Mouse (Mus musculus): ENCODE measurements around the gene Cacna1c. TPM values are rescaled to one million over a fixed set of nuclear protein-coding genes. Genes with fewer than 3 reads are reported as not detected.

The Cacna1c gene
- polyA plus RNA-seq, 1 experiment from 2014 or later: 7.3 TPM

GRCm38 (mm10) chr6:119037815-119038214 lies 158.4 kb downstream of the Cacna1c start:
- Histone ChIP-seq H3K4me2 (replicated peaks) (no peak overlapping the region), H3K27me3 (no peaks in the 10 kb centered on the region), H3K9me3 (replicated peaks) (no peaks in the 10 kb centered on the region), H3K9ac (no peak overlapping the region), H3K4me3 (no peak overlapping the region), H3K27ac (no peak overlapping the region), H3K36me3 (no peaks in the 10 kb centered on the region), H3K4me1 (no peaks in the 10 kb centered on the region)
- no peak for ATAC-seq (ENCODE audit: low FRiP score)
- 75% methylated on average over 6 of the region's 6 CpGs for WGBS

GRCm38 (mm10) chr6:119037047-119037446 lies 159.2 kb downstream of the Cacna1c start:
- Histone ChIP-seq H3K4me3 (no peak overlapping the region), H3K9ac (no peak overlapping the region), H3K4me2 (replicated peaks) (no peak overlapping the region), H3K9me3 (replicated peaks) (no peaks in the 10 kb centered on the region), H3K36me3 (no peaks in the 10 kb centered on the region), H3K4me1 (no peaks in the 10 kb centered on the region), H3K27ac (no peak overlapping the region), H3K27me3 (no peaks in the 10 kb centered on the region)
- 68% methylated on average over 2 of the region's 2 CpGs for WGBS
- no peak for ATAC-seq (ENCODE audit: low FRiP score)

DNA sequence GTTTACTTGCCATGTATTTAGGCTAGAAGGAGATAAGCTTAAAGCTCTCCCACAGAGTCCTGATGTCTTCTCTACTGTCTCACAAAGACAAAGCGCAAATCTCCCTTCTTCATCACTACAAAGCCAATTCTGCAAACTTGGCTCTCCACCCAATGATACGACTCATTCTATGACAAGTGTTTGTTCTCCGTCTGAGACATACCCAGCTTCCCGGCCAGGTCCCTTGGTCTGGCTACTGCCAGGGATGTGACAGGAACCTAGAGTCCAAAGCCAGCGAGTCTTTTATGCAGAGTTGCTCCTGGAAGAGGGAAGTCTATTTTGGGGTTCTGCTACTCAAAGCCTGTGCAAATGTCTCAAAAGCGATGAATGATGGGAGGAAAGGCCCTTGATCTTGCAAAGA lies 160.9 kb downstream of the Cacna1c start:
- Histone ChIP-seq H3K27ac (no peak overlapping the region), H3K27me3 (no peaks in the 10 kb centered on the region), H3K9me3 (replicated peaks) (no peaks in the 10 kb centered on the region), H3K4me1 (no peaks in the 10 kb centered on the region), H3K9ac (no peak overlapping the region), H3K4me2 (replicated peaks) (no peak overlapping the region), H3K4me3 (no peak overlapping the region), H3K36me3 (no peaks in the 10 kb centered on the region)
- no peak for ATAC-seq (ENCODE audit: low FRiP score)
- WGBS: 90% methylated on average over 6 of the region's 6 CpGs

- H3K27ac ChIP-seq: no peak overlapping the region
- no peaks in the 10 kb centered on the region for H3K27me3 ChIP-seq
- no peak overlapping the region for H3K4me3 ChIP-seq
- no peak for ATAC-seq (ENCODE audit: low FRiP score)
- whole genome bisulfite sequencing: 96% methylated on average over 2 of the region's 2 CpGs
- no peak overlapping the region for H3K4me2 ChIP-seq (replicated peaks)
- no peaks in the 10 kb centered on the region for H3K36me3 ChIP-seq
- no peak overlapping the region for H3K9ac ChIP-seq
- no peaks in the 10 kb centered on the region for H3K9me3 ChIP-seq (replicated peaks)
- no peaks in the 10 kb centered on the region for H3K4me1 ChIP-seq
Measured at GRCm38 (mm10) chr6:119034947-119035346, 161.3 kb downstream of the Cacna1c start.

DNA sequence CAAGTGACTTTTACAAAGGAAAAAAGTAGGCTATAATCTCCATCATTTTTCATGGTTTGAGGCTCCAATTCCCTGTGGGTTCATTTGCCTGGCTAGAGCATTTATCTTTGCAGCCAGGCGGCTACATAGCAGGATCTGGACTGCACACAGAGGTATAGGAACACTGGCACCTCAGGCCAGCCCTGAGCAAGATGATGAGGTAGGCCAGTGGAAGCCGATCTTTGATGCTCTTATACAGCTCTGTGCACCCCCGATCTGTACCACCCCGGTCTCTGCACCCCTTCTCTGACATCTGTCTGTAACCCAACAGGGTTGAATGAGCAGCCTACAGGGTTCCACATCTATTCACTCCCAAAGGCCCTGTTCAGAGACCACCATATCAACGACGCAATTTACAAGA lies 168.3 kb downstream of the Cacna1c start:
- Histone ChIP-seq H3K36me3 (no peaks in the 10 kb centered on the region), H3K4me2 (replicated peaks) (no peak overlapping the region), H3K9ac (no peak overlapping the region), H3K4me3 (no peak overlapping the region), H3K4me1 (peaks cover 10% of the 10 kb centered on the region), H3K27ac (peak overlapping the region; percentile 1; the same call in 1 of the 2 replicates), H3K27me3 (no peaks in the 10 kb centered on the region), H3K9me3 (replicated peaks) (no peaks in the 10 kb centered on the region)
- peak; percentile 63 for ATAC-seq (ENCODE audit: low FRiP score)
- 69% methylated on average over 6 of the region's 6 CpGs for WGBS

DNA sequence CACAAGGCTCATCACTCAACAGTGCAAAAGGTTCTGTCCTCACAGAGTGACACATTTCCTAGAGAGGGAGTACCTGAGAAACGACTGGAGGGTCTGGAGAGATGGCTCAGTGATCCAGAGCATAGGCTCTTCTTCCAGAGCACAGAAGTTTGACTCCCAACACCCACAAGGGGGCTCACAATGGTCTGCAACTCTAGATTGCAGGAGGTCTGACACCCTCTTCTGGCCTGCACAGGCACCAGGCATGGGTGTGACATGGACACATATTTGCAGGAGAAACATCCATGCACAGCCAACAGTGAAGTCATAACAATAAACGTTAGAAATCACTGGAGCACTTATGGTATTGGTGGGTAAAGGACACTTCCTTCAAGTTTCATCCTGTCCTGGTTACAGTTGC lies 173.4 kb downstream of the Cacna1c start:
- Histone ChIP-seq H3K27me3 (no peaks in the 10 kb centered on the region), H3K9me3 (replicated peaks) (no peaks in the 10 kb centered on the region), H3K4me2 (replicated peaks) (no peak overlapping the region), H3K9ac (no peak overlapping the region), H3K4me1 (peaks cover 6% of the 10 kb centered on the region), H3K36me3 (no peaks in the 10 kb centered on the region), H3K27ac (no peak overlapping the region), H3K4me3 (no peak overlapping the region)
- 71% methylated on average over 2 of the region's 2 CpGs for WGBS
- no peak for ATAC-seq (ENCODE audit: low FRiP score)

GRCm38 (mm10) chr6:119021226-119021625 lies 175.0 kb downstream of the Cacna1c start:
- Histone ChIP-seq H3K36me3 (no peaks in the 10 kb centered on the region), H3K4me1 (no peaks in the 10 kb centered on the region), H3K27me3 (no peaks in the 10 kb centered on the region), H3K9ac (no peak overlapping the region), H3K4me3 (no peak overlapping the region), H3K9me3 (replicated peaks) (no peaks in the 10 kb centered on the region), H3K4me2 (replicated peaks) (no peak overlapping the region), H3K27ac (no peak overlapping the region)
- whole genome bisulfite sequencing: 82% methylated on average over 8 of the region's 8 CpGs
- no peak for ATAC-seq (ENCODE audit: low FRiP score)

DNA sequence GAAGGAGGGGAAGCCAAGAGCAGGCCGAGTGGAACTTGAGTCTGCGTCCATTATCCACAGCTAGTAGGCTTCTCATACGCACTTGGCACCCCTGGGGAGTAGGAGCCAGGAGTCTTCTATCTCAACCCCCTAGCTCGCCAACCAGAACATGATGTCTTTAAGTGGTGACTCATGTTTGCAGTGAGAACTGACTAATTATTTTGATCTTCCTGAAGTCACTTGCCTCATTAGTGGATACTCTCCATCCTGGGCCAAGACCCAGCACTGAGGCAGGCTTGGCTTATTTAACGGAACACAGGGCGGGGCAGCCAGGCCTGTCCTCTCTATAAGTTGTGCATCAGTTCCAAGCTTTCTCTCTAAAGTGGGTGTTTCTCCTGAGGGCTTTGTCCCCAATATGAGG lies 177.3 kb downstream of the Cacna1c start:
- Histone ChIP-seq H3K27me3 (no peaks in the 10 kb centered on the region), H3K36me3 (no peaks in the 10 kb centered on the region), H3K4me1 (no peaks in the 10 kb centered on the region), H3K27ac (no peak overlapping the region), H3K4me3 (no peak overlapping the region), H3K9ac (no peak overlapping the region), H3K9me3 (replicated peaks) (no peaks in the 10 kb centered on the region), H3K4me2 (replicated peaks) (no peak overlapping the region)
- no peak for ATAC-seq (ENCODE audit: low FRiP score)
- 90% methylated on average over 6 of the region's 6 CpGs for WGBS

GRCm38 (mm10) chr6:119018256-119018655 lies 178.0 kb downstream of the Cacna1c start:
- Histone ChIP-seq H3K4me2 (replicated peaks) (no peak overlapping the region), H3K27ac (no peak overlapping the region), H3K4me1 (no peaks in the 10 kb centered on the region), H3K4me3 (no peak overlapping the region), H3K9ac (no peak overlapping the region), H3K36me3 (no peaks in the 10 kb centered on the region), H3K27me3 (no peaks in the 10 kb centered on the region), H3K9me3 (replicated peaks) (no peaks in the 10 kb centered on the region)
- ATAC-seq (ENCODE audit: low FRiP score): no peak
- WGBS: 98% methylated on average over 2 of the region's 2 CpGs

DNA sequence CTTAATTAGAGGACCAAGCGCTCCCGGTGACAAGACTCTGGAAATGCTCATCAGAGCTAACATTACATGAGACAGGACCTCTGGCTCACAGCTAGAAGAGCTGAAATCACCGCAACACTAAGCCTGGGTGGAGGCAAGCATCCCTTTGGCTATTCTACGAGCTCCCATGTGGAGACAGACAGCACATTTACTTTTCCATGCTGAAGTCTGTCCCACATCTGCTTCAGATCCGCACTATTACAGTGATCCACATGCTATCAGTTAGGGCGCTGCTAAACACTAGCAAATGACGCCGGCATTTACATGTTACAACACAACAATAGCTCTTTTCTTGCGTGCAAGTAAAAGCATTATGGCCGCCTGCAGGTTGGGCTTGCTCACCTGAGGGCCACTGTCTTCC lies 178.7 kb downstream of the Cacna1c start:
- H3K9me3 ChIP-seq (replicated peaks): no peaks in the 10 kb centered on the region
- no peak overlapping the region for H3K4me3 ChIP-seq
- no peaks in the 10 kb centered on the region for H3K36me3 ChIP-seq
- no peak overlapping the region for H3K4me2 ChIP-seq (replicated peaks)
- no peak overlapping the region for H3K9ac ChIP-seq
- no peak for ATAC-seq (ENCODE audit: low FRiP score)
- H3K27me3 ChIP-seq: no peaks in the 10 kb centered on the region
- H3K4me1 ChIP-seq: no peaks in the 10 kb centered on the region
- H3K27ac ChIP-seq: no peak overlapping the region
- 83% methylated on average over 10 of the region's 10 CpGs for WGBS

DNA sequence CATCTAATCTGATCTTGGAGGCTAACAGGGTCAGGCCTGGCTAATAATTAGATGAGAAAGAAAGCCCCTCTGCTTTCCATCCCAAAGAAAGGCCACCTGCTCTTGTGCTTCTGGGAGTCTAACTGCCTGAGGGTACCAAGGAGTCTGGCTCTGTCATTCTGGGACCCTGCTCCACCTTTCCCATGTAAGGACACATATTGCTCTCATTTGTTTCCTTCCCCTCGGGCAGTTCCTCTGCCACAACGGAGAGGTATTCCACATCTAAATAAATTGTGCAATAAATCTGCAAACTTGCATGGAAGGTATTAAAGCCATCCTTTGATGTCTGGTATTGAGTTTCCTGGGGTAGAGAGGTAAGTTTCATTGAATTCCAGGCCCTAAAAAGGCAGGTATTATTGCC lies 180.9 kb downstream of the Cacna1c start:
- ATAC-seq (ENCODE audit: low FRiP score): no peak
- Histone ChIP-seq H3K9ac (no peak overlapping the region), H3K9me3 (replicated peaks) (no peaks in the 10 kb centered on the region), H3K27ac (no peak overlapping the region), H3K4me2 (replicated peaks) (no peak overlapping the region), H3K27me3 (no peaks in the 10 kb centered on the region), H3K36me3 (no peaks in the 10 kb centered on the region), H3K4me1 (no peaks in the 10 kb centered on the region), H3K4me3 (no peak overlapping the region)
- WGBS: 63% methylated on average over 2 of the region's 2 CpGs

DNA sequence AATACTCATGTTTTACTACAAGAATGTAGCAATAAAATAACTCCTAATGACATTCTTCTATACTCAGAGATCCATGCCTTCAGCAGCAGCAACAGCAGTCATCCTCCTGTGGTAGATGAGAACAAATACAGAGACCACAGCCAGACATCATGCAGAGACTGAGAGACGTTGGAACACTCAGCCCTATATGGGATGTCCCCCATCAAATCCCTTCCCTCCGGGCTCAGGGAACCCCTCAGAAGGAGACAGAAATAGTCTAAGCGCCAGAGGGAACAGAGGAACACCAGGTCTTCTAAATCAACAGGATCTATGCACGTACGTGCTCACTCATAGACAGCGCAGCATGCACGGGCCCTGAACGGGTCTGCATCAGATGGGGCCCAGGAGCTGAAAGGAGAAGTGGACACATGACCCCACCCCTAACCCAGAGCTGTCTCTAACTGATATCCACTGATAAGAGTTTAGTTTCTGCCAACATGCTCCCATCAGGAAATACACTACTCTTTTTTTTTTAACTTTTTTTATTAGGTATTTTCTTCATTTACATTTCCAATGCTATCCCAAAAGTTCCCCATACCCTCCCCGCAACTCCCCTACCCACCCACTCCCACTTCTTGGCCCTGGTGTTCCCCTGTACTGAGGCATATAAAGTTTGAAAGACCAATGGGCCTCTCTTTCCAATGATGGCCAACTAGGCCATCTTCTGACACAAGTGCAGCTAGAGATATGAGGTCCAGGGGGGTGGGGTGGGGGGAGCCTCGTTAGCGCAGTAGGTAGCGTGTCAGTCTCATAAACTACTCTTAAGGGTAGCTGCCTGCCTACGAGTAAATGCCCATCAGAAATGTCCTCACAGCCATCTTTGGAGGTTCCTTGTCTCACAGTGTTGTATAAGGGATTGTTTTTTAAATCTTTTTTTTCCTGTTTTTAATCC lies 182.8 kb downstream of the Cacna1c start:
- Histone ChIP-seq H3K9ac (no peak overlapping the region), H3K9me3 (replicated peaks) (no peaks in the 10 kb centered on the region), H3K4me3 (no peak overlapping the region), H3K4me2 (replicated peaks) (no peak overlapping the region), H3K36me3 (no peaks in the 10 kb centered on the region), H3K27ac (no peak overlapping the region), H3K27me3 (no peaks in the 10 kb centered on the region), H3K4me1 (0 out of 2 replicates have a peak, but pooled peaks cover 5% of the 10 kb centered on the region)
- no peak for ATAC-seq (ENCODE audit: low FRiP score)
- WGBS: 86% methylated on average over 13 of the region's 13 CpGs

DNA sequence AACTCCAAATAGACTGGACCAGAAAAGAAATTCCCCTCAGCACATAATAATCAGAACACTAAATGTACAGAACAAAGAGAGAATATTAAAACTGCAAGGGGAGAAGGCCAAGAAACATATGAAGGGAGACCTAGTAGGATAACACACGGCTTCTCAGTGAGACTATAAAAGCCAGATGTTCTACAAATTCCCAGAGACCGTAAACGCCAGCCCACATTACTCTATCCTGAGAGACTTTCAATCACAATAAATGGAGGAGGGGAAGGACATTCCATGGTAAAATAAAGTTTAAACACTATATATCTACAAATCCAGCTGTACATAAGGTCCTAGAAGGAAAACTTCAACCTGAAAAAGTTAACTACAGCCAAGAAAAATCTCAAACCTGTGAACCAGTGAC lies 185.3 kb downstream of the Cacna1c start:
- Histone ChIP-seq H3K4me2 (replicated peaks) (no peak overlapping the region), H3K4me3 (no peak overlapping the region), H3K36me3 (no peaks in the 10 kb centered on the region), H3K27ac (no peak overlapping the region), H3K9ac (no peak overlapping the region), H3K27me3 (no peaks in the 10 kb centered on the region), H3K9me3 (replicated peaks) (no peaks in the 10 kb centered on the region), H3K4me1 (peaks cover 8% of the 10 kb centered on the region; the same call in 1 of the 2 replicates)
- WGBS: 70% methylated on average over 3 of the region's 3 CpGs
- ATAC-seq (ENCODE audit: low FRiP score): no peak
